Mouse (Mus musculus): Measurements from ENCODE around the gene Plekhg6. TPM values are rescaled to one million over a fixed set of nuclear protein-coding genes. Genes with fewer than 3 reads are reported as not detected.

Gene Plekhg6
- polyA plus RNA-seq, 1 experiment, result 0.45 TPM

GRCm38 (mm10) chr6:125422051-125422822 is 41.6 kb upstream of the Plekhg6 start:
- WGBS, result 16% methylated on average over 20 of the region's 20 CpGs
- H3K4me3 ChIP-seq (replicated peaks; ENCODE audit: control insufficient read depth, low read depth, low read length), result peak overlapping the region; percentile 52
- no peak overlapping the region for H3K27ac ChIP-seq (ENCODE audit: control insufficient read depth, insufficient read depth, low read depth, low read length, poor library complexity)
- TF ChIP-seq CTCF (IDR thresholded peaks at IDR 0.05; ENCODE audit: control insufficient read depth, insufficient read depth, low read length) (no peak), POLR2A (IDR thresholded peaks at IDR 0.05; ENCODE audit: borderline replicate concordance, control insufficient read depth, low read depth, low read length) (no peak)
- H3K4me1 ChIP-seq (ENCODE audit: control insufficient read depth, insufficient read depth, low read length), result peaks cover 1% of the 10 kb centered on the region; the same call in 1 of the 2 replicates

GRCm38 (mm10) chr6:125420458-125421063 is 40.0 kb upstream of the Plekhg6 start:
- WGBS, result 83% methylated on average over 16 of the region's 16 CpGs
- Histone ChIP-seq H3K4me1 (ENCODE audit: control insufficient read depth, insufficient read depth, low read length) (no peaks in the 10 kb centered on the region), H3K4me3 (replicated peaks; ENCODE audit: control insufficient read depth, low read depth, low read length) (no peak overlapping the region), H3K27ac (ENCODE audit: control insufficient read depth, insufficient read depth, low read depth, low read length, poor library complexity) (no peak overlapping the region)
- TF ChIP-seq CTCF (IDR thresholded peaks at IDR 0.05; ENCODE audit: control insufficient read depth, insufficient read depth, low read length) (no peak), POLR2A (IDR thresholded peaks at IDR 0.05; ENCODE audit: borderline replicate concordance, control insufficient read depth, low read depth, low read length) (no peak)

DNA sequence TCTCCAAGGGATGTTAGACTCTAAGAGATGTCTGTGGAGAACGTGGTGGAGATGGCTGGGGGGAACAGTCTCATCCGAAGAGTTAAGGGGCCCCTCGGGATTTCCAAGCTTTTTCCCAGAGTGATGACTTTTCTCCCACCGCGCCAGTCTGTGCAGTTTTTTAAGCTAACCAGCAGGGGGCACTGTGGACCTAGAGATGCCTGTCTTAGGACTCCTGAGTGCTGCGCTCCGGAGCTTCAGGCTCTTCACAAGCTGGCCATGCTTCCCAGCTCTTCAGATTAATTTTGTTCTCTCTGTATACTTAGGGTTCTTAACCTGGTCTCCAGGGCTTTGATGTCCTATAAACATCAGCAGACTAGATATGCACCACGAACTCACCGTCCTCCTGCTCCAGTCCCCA is 38.2 kb upstream of the Plekhg6 start:
- Histone ChIP-seq H3K4me3 (replicated peaks; ENCODE audit: control insufficient read depth, low read depth, low read length) (no peak overlapping the region), H3K4me1 (ENCODE audit: control insufficient read depth, insufficient read depth, low read length) (no peaks in the 10 kb centered on the region), H3K27ac (ENCODE audit: control insufficient read depth, insufficient read depth, low read depth, low read length, poor library complexity) (no peak overlapping the region)
- WGBS, result 8% methylated on average over 9 of the region's 9 CpGs
- TF ChIP-seq POLR2A (IDR thresholded peaks at IDR 0.05; ENCODE audit: borderline replicate concordance, control insufficient read depth, low read depth, low read length) (no peak), CTCF (IDR thresholded peaks at IDR 0.05; ENCODE audit: control insufficient read depth, insufficient read depth, low read length) (peak; percentile 88)

DNA sequence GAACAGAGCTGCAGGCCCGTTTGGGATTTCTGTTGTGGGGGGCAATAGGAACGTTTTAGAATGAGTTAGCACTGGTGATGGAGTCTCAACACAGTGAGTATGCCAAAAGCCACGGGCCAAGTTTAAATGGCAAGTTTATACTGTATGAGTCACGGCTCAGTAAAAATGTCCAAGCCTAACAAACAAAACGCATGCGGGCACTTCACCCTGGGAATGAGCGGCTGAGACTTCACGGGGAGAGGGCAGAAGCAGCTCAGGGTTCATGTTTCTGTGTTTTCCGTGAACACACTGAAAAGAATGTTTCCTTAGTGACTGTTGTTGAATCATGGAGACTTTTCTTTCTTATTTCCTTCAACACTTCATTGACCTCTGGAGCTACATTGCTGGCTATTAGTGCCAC is 32.7 kb upstream of the Plekhg6 start:
- TF ChIP-seq CTCF (IDR thresholded peaks at IDR 0.05; ENCODE audit: control insufficient read depth, insufficient read depth, low read length) (no peak), POLR2A (IDR thresholded peaks at IDR 0.05; ENCODE audit: borderline replicate concordance, control insufficient read depth, low read depth, low read length) (no peak)
- Histone ChIP-seq H3K27ac (ENCODE audit: control insufficient read depth, insufficient read depth, low read depth, low read length, poor library complexity) (no peak overlapping the region), H3K4me3 (replicated peaks; ENCODE audit: control insufficient read depth, low read depth, low read length) (no peak overlapping the region), H3K4me1 (ENCODE audit: control insufficient read depth, insufficient read depth, low read length) (no peaks in the 10 kb centered on the region; the same call in 1 of the 2 replicates)
- WGBS, result 71% methylated on average over 9 of the region's 9 CpGs

DNA sequence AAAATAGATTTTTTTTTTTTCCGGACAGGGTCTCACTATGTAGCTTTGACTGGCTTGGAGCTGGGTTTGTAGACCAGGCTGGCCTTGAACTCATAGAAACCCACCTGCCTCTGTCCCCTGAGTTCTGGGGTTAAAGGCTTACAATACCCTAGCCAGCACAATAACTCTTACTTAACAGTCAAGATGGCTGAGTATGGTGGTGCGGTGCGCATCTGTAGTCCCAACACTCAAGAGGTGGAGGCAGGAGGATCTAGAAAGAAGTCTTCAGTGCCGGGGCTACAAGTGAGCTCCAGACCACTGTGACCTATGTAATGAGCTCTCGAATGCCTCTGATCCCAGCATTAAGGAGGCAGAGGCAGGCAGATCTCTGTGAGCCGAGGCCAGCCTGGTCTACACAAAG is 31.1 kb upstream of the Plekhg6 start:
- Histone ChIP-seq H3K4me3 (replicated peaks; ENCODE audit: control insufficient read depth, low read depth, low read length) (no peak overlapping the region), H3K27ac (ENCODE audit: control insufficient read depth, insufficient read depth, low read depth, low read length, poor library complexity) (no peak overlapping the region), H3K4me1 (ENCODE audit: control insufficient read depth, insufficient read depth, low read length) (no peaks in the 10 kb centered on the region; the same call in 1 of the 2 replicates)
- TF ChIP-seq CTCF (IDR thresholded peaks at IDR 0.05; ENCODE audit: control insufficient read depth, insufficient read depth, low read length), result no peak
- no peak for TF ChIP-seq POLR2A (IDR thresholded peaks at IDR 0.05; ENCODE audit: borderline replicate concordance, control insufficient read depth, low read depth, low read length)
- 85% methylated on average over 6 of the region's 6 CpGs for WGBS

DNA sequence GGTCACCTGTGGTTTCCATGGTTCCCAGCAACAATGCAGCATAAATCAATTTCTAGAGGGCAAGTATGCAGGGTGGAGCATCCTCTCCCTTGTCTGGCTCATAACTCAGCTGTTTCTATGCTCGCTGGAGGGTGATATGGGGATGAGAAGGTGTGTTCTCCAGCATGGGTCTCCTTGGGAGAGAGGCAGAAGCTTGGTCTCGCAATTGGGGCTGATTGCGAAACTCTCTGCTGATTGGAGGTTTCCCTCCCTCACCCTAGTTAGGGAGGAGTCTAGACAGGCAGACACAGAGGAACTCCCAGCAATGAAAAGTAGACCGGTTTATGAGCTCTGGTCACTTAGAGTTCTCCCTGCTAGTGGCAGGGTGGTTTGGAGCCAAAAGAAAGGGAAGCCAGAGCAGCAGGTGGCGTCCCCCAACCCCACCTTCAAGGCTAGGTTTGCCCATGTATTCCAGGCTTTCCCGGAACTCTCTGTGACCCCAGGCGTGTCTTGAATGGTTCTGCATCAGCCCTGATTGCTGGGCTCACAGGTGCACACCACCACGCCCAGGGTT is 30.5 kb upstream of the Plekhg6 start:
- WGBS, result 23% methylated on average over 8 of the region's 8 CpGs
- Histone ChIP-seq H3K27ac (ENCODE audit: control insufficient read depth, insufficient read depth, low read depth, low read length, poor library complexity) (no peak overlapping the region), H3K4me3 (replicated peaks; ENCODE audit: control insufficient read depth, low read depth, low read length) (no peak overlapping the region), H3K4me1 (ENCODE audit: control insufficient read depth, insufficient read depth, low read length) (no peaks in the 10 kb centered on the region; the same call in 1 of the 2 replicates)
- TF ChIP-seq POLR2A (IDR thresholded peaks at IDR 0.05; ENCODE audit: borderline replicate concordance, control insufficient read depth, low read depth, low read length) (no peak), CTCF (IDR thresholded peaks at IDR 0.05; ENCODE audit: control insufficient read depth, insufficient read depth, low read length) (no peak)

- Histone ChIP-seq H3K4me3 (replicated peaks; ENCODE audit: control insufficient read depth, low read depth, low read length) (no peak overlapping the region), H3K27ac (ENCODE audit: control insufficient read depth, insufficient read depth, low read depth, low read length, poor library complexity) (no peak overlapping the region), H3K4me1 (ENCODE audit: control insufficient read depth, insufficient read depth, low read length) (no peaks in the 10 kb centered on the region; the same call in 1 of the 2 replicates)
- WGBS, result 55% methylated on average over 11 of the region's 11 CpGs
- no peak for TF ChIP-seq CTCF (IDR thresholded peaks at IDR 0.05; ENCODE audit: control insufficient read depth, insufficient read depth, low read length)
- no peak for TF ChIP-seq POLR2A (IDR thresholded peaks at IDR 0.05; ENCODE audit: borderline replicate concordance, control insufficient read depth, low read depth, low read length)
Observed at GRCm38 (mm10) chr6:125410551-125410950, 30.0 kb upstream of the Plekhg6 start.

GRCm38 (mm10) chr6:125407657-125408056 is 27.1 kb upstream of the Plekhg6 start:
- Histone ChIP-seq H3K27ac (ENCODE audit: control insufficient read depth, insufficient read depth, low read depth, low read length, poor library complexity) (no peak overlapping the region), H3K4me1 (ENCODE audit: control insufficient read depth, insufficient read depth, low read length) (no peaks in the 10 kb centered on the region; the same call in 1 of the 2 replicates), H3K4me3 (replicated peaks; ENCODE audit: control insufficient read depth, low read depth, low read length) (no peak overlapping the region)
- 74% methylated on average over 10 of the region's 10 CpGs for WGBS
- no peak for TF ChIP-seq POLR2A (IDR thresholded peaks at IDR 0.05; ENCODE audit: borderline replicate concordance, control insufficient read depth, low read depth, low read length)
- TF ChIP-seq CTCF (IDR thresholded peaks at IDR 0.05; ENCODE audit: control insufficient read depth, insufficient read depth, low read length), result no peak

Measured in bone marrow, adult 2 months (tissue).